In the genomic region with DNA sequence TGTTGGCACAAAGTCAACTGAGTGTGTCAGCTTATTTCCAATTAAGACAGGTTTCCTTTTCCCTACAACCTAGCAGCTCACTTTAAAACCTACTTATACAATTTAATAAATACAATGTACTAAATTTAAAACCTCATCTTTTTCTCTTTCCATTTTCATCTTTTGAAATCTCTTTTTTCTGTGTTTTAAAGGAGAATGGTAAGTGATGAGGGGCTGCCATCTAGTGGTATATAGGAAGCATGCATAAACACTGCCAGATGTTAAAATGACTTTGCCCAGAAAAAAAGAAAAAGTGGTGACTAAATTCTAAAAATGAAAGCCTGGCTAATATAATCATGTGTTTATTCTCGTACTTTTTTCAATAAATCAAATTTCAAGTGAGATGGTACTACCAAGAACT, we compare ENCODE assay signal across 11 mouse cellular contexts.
DNase-seq lines count a peak whose midpoint lies in the region; ATAC-seq and TF ChIP-seq lines count a peak whose summit lies in the region.
"Had no signal": no experiment of that assay in that cellular context is flagged by ENCODE, and none has a peak within 500 bp of the region (broad histone marks: within the 10 kb centered on the region; RNA-seq: fewer than 3 reads in every experiment).

No protein-coding gene starts in this region.

- no peaks in the 10 kb centered on the region for H3K36me3 ChIP-seq in forebrain, postnatal 0 days (ENCODE audit: insufficient read depth)
- H3K36me3 ChIP-seq in forebrain, embryonic 15.5 days, result no peaks in the 10 kb centered on the region
- H3K36me3 ChIP-seq in liver, embryonic 14.5 days (replicated peaks; ENCODE audit: control insufficient read depth, insufficient read depth, low read depth), result no peaks in the 10 kb centered on the region
- H3K36me3 ChIP-seq in liver, embryonic 12.5 days, result no peaks in the 10 kb centered on the region
- H3K36me3 ChIP-seq: embryonic facial prominence, embryonic 12.5 days had no signal

- no peaks in the 10 kb centered on the region for H3K9me3 ChIP-seq in forebrain, postnatal 0 days (ENCODE audit: low read length)
- no peaks in the 10 kb centered on the region for H3K9me3 ChIP-seq in forebrain, embryonic 15.5 days
- no peaks in the 10 kb centered on the region for H3K9me3 ChIP-seq in liver, embryonic 14.5 days (ENCODE audit: control insufficient read depth, low read length)
- H3K9me3 ChIP-seq in liver, embryonic 12.5 days (replicated peaks), result no peaks in the 10 kb centered on the region
- H3K9me3 ChIP-seq: embryonic facial prominence, embryonic 12.5 days had no signal

- H3K4me1 ChIP-seq in forebrain, postnatal 0 days (ENCODE audit: insufficient read depth), result no peaks in the 10 kb centered on the region
- peaks cover 2% of the 10 kb centered on the region; the same call in 1 of the 2 replicates for H3K4me1 ChIP-seq in forebrain, embryonic 15.5 days
- H3K4me1 ChIP-seq in liver, embryonic 14.5 days (replicated peaks; ENCODE audit: control insufficient read depth in 2 of 2, insufficient read depth in 2 of 2, low read length in 1 of 2), result no peaks in the 10 kb centered on the region
- no peaks in the 10 kb centered on the region for H3K4me1 ChIP-seq in liver, embryonic 12.5 days
- H3K4me1 ChIP-seq: embryonic facial prominence, embryonic 12.5 days had no signal

- no peak for TF ChIP-seq EP300 in liver, embryonic 14.5 days (IDR thresholded peaks at IDR 0.05; ENCODE audit: low read depth)

- no peak overlapping the region for H3K4me2 ChIP-seq in forebrain, postnatal 0 days (ENCODE audit: low read depth)
- H3K4me2 ChIP-seq in forebrain, embryonic 15.5 days (replicated peaks), result no peak overlapping the region
- H3K4me2 ChIP-seq in liver, embryonic 14.5 days (ENCODE audit: low read depth), result no peak overlapping the region
- H3K4me2 ChIP-seq in liver, embryonic 12.5 days, result no peak overlapping the region
- H3K4me2 ChIP-seq: embryonic facial prominence, embryonic 12.5 days had no signal

- DNase-seq in forebrain, postnatal 0 days, result peak; percentile 66
- no peak for DNase-seq in liver, embryonic 14.5 days (ENCODE audit: low read depth in 3 of 3, low spot score in 3 of 3)
- DNase-seq in ZHBTc4 (ENCODE audit: low read depth, low spot score), result peak; percentile 28
- DNase-seq in retina, adult 2 months (ENCODE audit: low read depth, low spot score), result peak; percentile 4
- DNase-seq in ovary, postnatal 14 days (ENCODE audit: low spot score), result no peak
- DNase-seq in cerebellum, postnatal 4 days (ENCODE audit: low spot score in 2 of 2), result no peak
- DNase-seq: lung, postnatal 36 days had no signal

- peak; percentile 80 for TF ChIP-seq CTCF in forebrain, postnatal 0 days (IDR thresholded peaks at IDR 0.05; ENCODE audit: low read depth)
- TF ChIP-seq CTCF in liver, embryonic 14.5 days (IDR thresholded peaks at IDR 0.05; ENCODE audit: low read depth), result peak; percentile 22; the same call in 1 of the 2 replicates

- no peak overlapping the region for H3K9ac ChIP-seq in forebrain, postnatal 0 days
- no peak overlapping the region for H3K9ac ChIP-seq in forebrain, embryonic 15.5 days (replicated peaks)
- no peak overlapping the region for H3K9ac ChIP-seq in liver, embryonic 14.5 days (replicated peaks)
- H3K9ac ChIP-seq in liver, embryonic 12.5 days, result no peak overlapping the region
- H3K9ac ChIP-seq: embryonic facial prominence, embryonic 12.5 days had no signal

- H3K27ac ChIP-seq in forebrain, postnatal 0 days (ENCODE audit: low read depth, low read length), result no peak overlapping the region
- no peak overlapping the region for H3K27ac ChIP-seq in forebrain, embryonic 15.5 days (replicated peaks)
- no peak overlapping the region for H3K27ac ChIP-seq in liver, embryonic 14.5 days
- H3K27ac ChIP-seq in liver, embryonic 12.5 days, result no peak overlapping the region
- H3K27ac ChIP-seq: embryonic facial prominence, embryonic 12.5 days had no signal

- no peaks in the 10 kb centered on the region for H3K27me3 ChIP-seq in forebrain, postnatal 0 days (ENCODE audit: insufficient read depth, low read length)
- H3K27me3 ChIP-seq in forebrain, embryonic 15.5 days, result no peaks in the 10 kb centered on the region
- no peaks in the 10 kb centered on the region for H3K27me3 ChIP-seq in liver, embryonic 14.5 days (ENCODE audit: control insufficient read depth, insufficient read depth, low read length)
- no peaks in the 10 kb centered on the region for H3K27me3 ChIP-seq in liver, embryonic 12.5 days (replicated peaks)
- H3K27me3 ChIP-seq: embryonic facial prominence, embryonic 12.5 days had no signal

- WGBS in forebrain, postnatal 0 days, result 10% methylated on average over 1 of the region's 1 CpGs
- 5% methylated on average over 1 of the region's 1 CpGs for WGBS in forebrain, embryonic 15.5 days
- WGBS in liver, embryonic 14.5 days (ENCODE audit: insufficient replicate concordance), result 6% methylated on average over 1 of the region's 1 CpGs
- 3% methylated on average over 1 of the region's 1 CpGs for WGBS in liver, embryonic 12.5 days (ENCODE audit: insufficient replicate concordance)

- no peak overlapping the region for H3K4me3 ChIP-seq in forebrain, postnatal 0 days (ENCODE audit: low read depth, low read length)
- no peak overlapping the region for H3K4me3 ChIP-seq in forebrain, embryonic 15.5 days
- no peak overlapping the region for H3K4me3 ChIP-seq in liver, embryonic 14.5 days (ENCODE audit: insufficient read depth in 1 of 2, low read depth in 2 of 2, low read length in 2 of 2)
- H3K4me3 ChIP-seq in liver, embryonic 12.5 days, result no peak overlapping the region
- H3K4me3 ChIP-seq: embryonic facial prominence, embryonic 12.5 days had no signal

- peak; percentile 60; the same call in 1 of the 2 replicates for ATAC-seq in forebrain, postnatal 0 days
- no peak for ATAC-seq in forebrain, embryonic 15.5 days (replicated peaks)
- ATAC-seq in liver, embryonic 14.5 days (ENCODE audit: insufficient read depth), result no peak
- ATAC-seq in liver, embryonic 12.5 days, result no peak
- ATAC-seq: inflammation-experienced regulatory T-cells, adult 6 months had no signal

Comparison
In these comparisons a context has a peak if more than half of its experiments do, and no peak if none do; other contexts are left out.
1. DNase-seq: peak in forebrain, postnatal 0 days (single experiment), ZHBTc4 (single experiment) and retina, adult 2 months (single experiment); none in liver, embryonic 14.5 days (0 of 3), ovary, postnatal 14 days (single experiment) and cerebellum, postnatal 4 days (0 of 2).